Mouse (Mus musculus) neural tube, embryonic 10.5 days (tissue): ENCODE results near the gene Psapl1.
"Not testable (repeated sequence)": the region's sequence is repeated elsewhere in the genome, so short reads cannot be mapped to it uniquely, and the experiment has no call there.

Experiments used
- DNase-seq: peaks from one replicate; pipeline ENCODE4 v3.0.0-alpha.2; 2017; ENCODE audit warnings: low spot score; ENCODE audit errors: extremely low spot score

Gene Psapl1

GRCm38 (mm10) chr5:36203421-36203820 lies 400 bp upstream of the Psapl1 start:
- DNase-seq: no peak

DNA sequence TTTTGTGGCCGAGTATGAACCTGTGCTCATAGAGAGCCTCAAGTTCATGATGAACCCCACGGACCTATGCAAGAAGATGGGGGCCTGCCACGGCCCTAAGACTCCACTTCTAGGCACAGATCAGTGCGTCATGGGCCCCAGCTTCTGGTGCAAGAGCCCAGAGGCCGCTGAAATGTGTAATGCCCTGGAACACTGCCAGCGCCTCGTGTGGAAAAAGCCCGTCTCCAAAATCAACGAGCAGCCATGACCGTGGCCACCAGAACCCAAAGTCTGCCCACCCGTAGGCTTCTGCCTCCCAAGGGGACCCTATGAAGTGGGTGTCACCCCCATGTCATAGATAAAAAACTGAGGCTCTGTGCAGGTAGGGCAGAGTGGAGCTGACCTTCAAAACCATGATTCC lies 1.6 kb downstream of the Psapl1 start:
- no peak for DNase-seq

DNA sequence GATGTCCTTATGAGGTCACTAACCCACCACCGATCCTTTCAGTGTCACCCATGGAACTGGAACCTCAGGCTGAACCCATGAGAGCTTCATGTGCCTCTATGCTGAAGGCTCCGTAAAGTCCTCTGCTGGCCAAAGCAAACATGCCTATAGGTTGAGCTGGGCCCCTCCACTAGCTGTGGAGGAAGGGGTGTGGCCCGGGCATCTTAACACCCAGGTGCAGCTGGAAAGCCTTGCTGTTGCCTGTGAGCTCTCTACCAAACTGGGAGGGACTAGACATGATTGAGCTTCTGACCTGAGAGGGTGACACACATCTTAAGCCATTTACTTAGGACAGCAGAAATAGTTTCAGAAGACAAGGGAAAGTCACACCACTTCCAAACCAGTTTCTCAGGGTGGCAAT lies 5.0 kb downstream of the Psapl1 start:
- no peak for DNase-seq

- DNase-seq: no peak
Observed at GRCm38 (mm10) chr5:36213310-36213709, 9.5 kb downstream of the Psapl1 start.

DNA sequence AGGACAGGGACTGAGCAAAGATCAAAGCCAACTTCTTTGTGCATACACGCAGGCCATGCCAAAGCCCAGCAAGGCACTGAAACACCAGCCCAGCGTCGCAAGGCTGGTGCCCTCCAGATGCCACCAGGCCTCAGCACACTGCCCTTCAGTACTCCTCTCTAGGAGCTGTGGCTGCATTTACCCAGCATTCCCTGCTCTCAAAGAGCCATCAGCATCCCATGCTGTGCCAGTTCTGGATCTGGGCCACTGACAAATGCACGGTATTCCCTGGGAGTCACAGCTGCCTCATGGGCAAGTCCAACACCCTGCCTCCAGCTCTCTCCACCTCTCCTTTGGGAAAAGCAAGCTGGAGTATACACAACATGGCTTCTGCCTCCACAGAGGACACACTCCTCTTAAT lies 16.3 kb downstream of the Psapl1 start:
- no peak for DNase-seq

DNA sequence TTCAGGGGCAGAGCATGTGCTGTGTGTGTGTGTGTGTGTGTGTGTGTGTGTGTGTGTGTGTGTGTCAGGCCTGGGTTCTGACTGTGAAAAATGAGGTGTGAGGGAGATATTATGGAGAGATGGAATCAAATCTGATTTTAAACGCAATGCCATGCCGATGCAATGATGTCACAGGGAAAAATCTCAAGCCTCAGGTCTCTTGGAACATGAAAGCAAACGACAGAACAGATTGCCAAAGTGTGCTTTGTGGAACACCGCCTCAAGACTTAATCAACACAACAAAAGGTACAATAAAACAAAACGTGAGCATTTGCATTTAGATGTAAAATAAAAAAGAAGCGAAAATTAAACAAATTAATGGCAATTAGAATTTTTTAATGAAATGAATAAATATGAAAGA lies 16.8 kb downstream of the Psapl1 start:
- DNase-seq: no peak

DNA sequence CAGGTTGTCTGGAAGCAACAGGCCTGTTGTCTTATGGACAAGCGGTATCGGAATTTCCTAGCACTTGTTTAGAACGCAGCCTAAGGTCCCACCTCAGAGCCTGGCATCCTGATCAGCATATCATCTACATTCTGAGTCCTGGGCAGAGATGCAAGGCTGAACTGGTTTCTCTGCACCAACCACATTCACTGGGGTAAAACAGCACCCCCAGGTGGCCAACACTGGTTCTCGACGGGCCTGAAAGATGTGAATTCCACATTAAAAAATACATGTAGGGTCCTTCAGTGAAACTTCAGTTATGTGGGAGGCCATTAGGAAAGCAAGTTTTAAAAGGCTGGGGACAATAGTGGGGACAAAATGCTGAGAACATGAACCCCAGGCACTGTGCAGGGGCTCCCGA lies 20.0 kb downstream of the Psapl1 start:
- DNase-seq: peak; percentile 55

DNA sequence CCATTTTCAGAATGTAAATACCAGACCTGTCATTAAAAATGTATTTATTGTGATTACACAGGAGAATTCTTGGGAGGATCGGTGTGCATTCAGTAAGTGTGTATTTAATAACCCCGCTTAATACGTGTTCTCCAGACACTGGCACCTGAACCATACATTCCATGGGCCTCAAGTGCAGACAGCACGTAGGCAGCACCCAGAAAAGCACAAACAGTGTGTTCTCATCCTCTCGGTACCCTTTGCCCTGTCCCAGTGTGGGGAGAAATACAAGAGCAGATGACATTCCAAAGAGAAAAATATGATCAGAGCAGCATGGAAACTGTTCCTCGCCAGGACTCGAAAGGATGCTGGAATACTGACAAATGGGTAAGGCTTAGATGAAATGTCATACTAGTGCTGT lies 22.0 kb downstream of the Psapl1 start:
- no peak for DNase-seq

- DNase-seq: no peak
Observed at GRCm38 (mm10) chr5:36226296-36226695, 22.5 kb downstream of the Psapl1 start.

DNA sequence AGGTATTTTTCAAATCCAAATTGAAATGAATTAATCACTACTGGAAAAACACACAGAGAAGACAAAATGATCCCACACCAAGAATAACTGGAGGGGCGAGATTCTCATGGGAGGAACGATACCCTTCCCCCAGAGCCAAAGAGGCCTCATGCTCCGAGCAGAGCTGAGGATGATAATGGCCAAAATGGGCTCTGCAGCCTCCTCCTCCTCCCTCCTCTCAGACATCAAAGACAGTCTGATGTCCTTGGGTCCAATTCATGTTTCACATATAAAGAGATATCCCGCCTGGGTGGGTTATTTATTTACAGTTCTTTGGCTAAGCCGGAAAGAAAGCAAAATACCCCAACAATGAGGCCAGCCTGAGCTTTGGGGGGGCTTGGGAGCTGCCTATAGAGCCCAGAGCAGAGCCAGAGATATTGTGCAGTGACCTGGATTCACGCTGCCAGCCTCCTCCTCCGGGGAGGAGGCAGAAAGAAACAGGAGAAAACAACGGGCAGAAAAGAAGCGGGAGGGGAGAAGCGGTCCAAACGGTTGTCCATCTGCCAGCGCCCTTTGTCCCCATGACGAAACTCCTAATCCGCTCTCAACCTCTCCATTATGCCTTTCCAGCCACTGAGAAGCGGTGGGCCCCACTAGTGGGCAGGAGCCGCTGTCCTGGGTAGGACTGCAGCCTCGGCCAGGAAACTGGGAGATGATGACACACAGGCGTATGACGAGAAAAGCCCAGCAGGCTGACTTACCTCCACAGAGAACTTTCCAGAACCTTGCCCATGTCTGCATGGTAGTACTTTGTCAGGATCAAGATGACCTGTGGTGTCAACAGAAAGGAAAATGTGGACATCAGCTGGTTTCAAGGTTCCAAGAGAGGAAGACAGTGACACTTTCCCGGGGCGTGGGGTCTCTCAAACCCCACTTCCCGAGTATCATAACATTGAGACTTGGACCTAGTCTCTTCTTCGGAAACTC lies 24.9 kb downstream of the Psapl1 start:
- peak; percentile 35 for DNase-seq

DNA sequence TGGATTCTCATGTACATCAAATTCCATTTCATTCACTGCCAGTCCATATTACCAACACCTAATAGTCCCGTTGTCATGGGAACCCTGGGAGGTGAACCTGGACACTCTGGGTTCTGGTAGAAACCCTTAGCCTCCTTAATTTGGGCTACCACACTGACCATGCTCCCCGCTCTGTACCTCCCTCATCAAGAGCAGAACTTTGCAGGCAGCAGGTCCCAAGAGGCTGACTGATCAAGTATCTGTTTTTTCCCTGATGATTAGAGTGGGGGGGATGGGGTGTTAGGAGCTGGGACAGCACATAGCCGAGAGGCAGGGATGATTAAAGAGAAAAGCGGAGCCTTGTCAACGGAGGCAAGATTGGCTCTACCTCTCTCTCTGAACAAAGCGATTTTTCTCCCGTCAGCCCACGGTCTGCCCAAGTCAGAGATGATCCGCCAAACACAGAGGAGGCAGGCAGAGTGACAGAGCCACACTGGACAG lies 26.5 kb downstream of the Psapl1 start:
- DNase-seq: peak; percentile 19

GRCm38 (mm10) chr5:36237526-36237925 lies 33.7 kb downstream of the Psapl1 start:
- not testable (repeated sequence) for DNase-seq

DNA sequence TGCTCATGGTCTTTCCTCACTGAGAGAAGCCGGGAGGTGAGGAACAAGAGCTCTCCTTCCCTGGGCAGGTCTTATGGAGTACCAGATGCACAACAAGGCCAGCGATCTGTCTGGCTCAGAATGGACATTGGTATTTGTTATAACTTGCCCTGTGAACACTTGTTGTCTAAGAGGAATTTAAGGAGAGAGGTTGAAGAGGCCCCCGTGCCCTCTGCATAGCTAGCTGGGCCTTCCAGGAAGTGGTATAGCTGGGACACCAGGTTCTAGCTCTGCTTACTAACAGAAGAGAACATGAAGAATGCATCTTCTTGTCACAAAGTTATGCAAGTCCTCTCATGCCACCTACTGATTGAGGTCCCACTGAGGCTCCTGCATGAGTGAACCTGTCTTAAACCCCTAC lies 44.2 kb downstream of the Psapl1 start:
- no peak for DNase-seq

DNA sequence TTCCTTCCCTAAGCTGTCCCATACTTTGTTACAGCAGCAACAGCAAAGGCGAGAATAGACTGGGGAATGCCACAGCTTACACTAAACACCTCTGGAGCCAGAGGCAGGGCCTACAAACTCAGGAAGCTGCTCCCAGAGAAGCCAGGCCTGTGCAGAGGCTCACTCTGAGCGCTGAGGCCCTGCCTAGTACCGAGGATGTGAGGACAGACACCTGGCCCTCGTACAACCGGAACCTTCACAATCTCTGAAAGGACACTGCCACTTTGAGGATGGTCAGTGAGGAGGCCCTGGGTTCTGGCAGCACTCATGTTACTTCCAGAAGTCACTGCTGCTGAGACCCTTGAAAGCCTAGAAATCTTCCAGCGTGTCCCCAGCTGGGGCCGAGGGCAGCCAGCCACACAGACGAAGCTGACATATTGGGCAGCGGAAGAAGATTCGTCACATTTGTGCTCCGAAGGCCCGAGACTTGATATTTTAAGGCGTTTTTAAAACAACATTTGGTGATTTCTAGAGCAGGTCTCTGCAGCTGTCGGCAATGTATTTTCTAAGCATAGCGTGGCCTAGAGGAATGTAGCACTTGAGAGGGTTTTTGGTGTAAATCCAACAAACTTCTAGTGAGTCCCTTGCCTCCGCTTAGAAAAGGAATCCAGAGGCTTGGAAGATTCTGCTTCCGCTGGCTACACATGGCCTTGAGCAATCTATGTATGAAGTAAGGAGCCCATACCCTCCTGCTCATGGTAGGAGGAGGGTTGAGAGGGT lies 49.1 kb downstream of the Psapl1 start:
- no peak for DNase-seq

GRCm38 (mm10) chr5:36254642-36255516 lies 51.1 kb downstream of the Psapl1 start:
- peak; percentile 15 for DNase-seq
